Mouse (Mus musculus) CH12.LX (cell line): ENCODE results near the gene Evc2. TPM values are rescaled to one million over a fixed set of nuclear protein-coding genes. Genes with fewer than 3 reads are reported as not detected.
A peak's percentile ranks its signal among the peaks of the same experiment; 100 is the strongest.

Experiments used
- DNase-seq: peaks from one replicate; pipeline ENCODE4 v3.0.0-alpha.2; 2013; ENCODE audit errors: extremely low read depth
- H3K27ac ChIP-seq: 2 replicates; pipeline ENCODE4 v1.5.1; 2012; ENCODE audit warnings: low read depth, mild to moderate bottlenecking, control low read depth, moderate library complexity; ENCODE audit not compliant: insufficient read depth
- H3K27me3 ChIP-seq: replicated peaks from 2 replicates; pipeline ENCODE3; 2012; ENCODE audit warnings: inconsistent platforms
- H3K36me3 ChIP-seq, 2 experiments: replicated peaks in 1 of 2; 2 replicates each; pipeline versions ENCODE3 to v1.6.1; 2012; ENCODE audit warnings: inconsistent platforms in 1 of 2, low read length in 1 of 2, mild to moderate bottlenecking in 1 of 2, mixed read lengths in 1 of 2, moderate library complexity in 1 of 2; ENCODE audit not compliant: control insufficient read depth in 1 of 2, insufficient read depth in 1 of 2
- H3K4me1 ChIP-seq, 2 experiments: 2 replicates each; pipeline ENCODE4 v1.6.1; 2012; ENCODE audit warnings: inconsistent platforms in 1 of 2, moderate library complexity in 1 of 2; ENCODE audit not compliant: insufficient read depth in 2 of 2, control insufficient read depth in 1 of 2
- H3K4me2 ChIP-seq: 2 replicates; pipeline ENCODE4 v1.6.1; 2012; ENCODE audit warnings: low read depth, mild to moderate bottlenecking, control low read depth; ENCODE audit not compliant: poor library complexity, insufficient read depth, severe bottlenecking
- H3K4me3 ChIP-seq, 3 experiments: fragments of 150-350 bp in 1 of 3; sonication (generic) in 1 of 3; replicated peaks in 1 of 3; 2 replicates each; pipeline versions ENCODE3 to v1.5.1; 2011 to 2012; ENCODE audit warnings: low read depth in 2 of 3, low read length in 2 of 3, mild to moderate bottlenecking in 2 of 3, moderate library complexity in 2 of 3, control low read depth in 1 of 3, improper control_type of control experiment in 1 of 3, inconsistent platforms in 1 of 3, mixed read lengths in 1 of 3; ENCODE audit not compliant: poor library complexity in 1 of 3
- H3K79me2 ChIP-seq: replicated peaks from 2 replicates; pipeline ENCODE4 v1.6.1; 2012; ENCODE audit warnings: mild to moderate bottlenecking, moderate library complexity; ENCODE audit not compliant: control insufficient read depth, poor library complexity, insufficient read depth, severe bottlenecking; ENCODE audit errors: extremely low read depth
- H3K9ac ChIP-seq: 2 replicates; pipeline ENCODE4 v1.6.1; 2012; ENCODE audit warnings: low read depth, mild to moderate bottlenecking, control low read depth, moderate library complexity; ENCODE audit not compliant: insufficient read depth
- H3K9me3 ChIP-seq: replicated peaks from 2 replicates; pipeline ENCODE3; 2012; ENCODE audit warnings: low read length, inconsistent platforms, mixed read lengths
- CHD2 ChIP-seq: IDR thresholded peaks from 2 replicates; pipeline ENCODE4 v1.6.1; 2011; ENCODE audit warnings: low read length, improper control_type of control experiment
- CTCF ChIP-seq, 2 experiments: IDR thresholded peaks in 1 of 2; conservative IDR thresholded peaks in 1 of 2; 2 replicates each; pipeline ENCODE4 v1.5.1; 2011 to 2012; ENCODE audit warnings: low read depth in 2 of 2, low read length in 2 of 2, improper control_type of control experiment in 1 of 2, inconsistent platforms in 1 of 2, mild to moderate bottlenecking in 1 of 2, moderate library complexity in 1 of 2
- ETS1 ChIP-seq: conservative IDR thresholded peaks from 2 replicates; pipeline ENCODE4 v1.6.1; 2012; ENCODE audit warnings: low read depth, mild to moderate bottlenecking, inconsistent platforms, low read length, improper control_type of control experiment, moderate library complexity
- GABPA ChIP-seq: IDR thresholded peaks from 2 replicates; pipeline ENCODE4 v1.6.1; 2012; ENCODE audit warnings: low read depth, low read length, improper control_type of control experiment, inconsistent platforms; ENCODE audit not compliant: insufficient replicate concordance
- MAFK ChIP-seq: IDR thresholded peaks from 2 replicates; pipeline ENCODE4 v1.6.1; 2011; ENCODE audit warnings: low read length, improper control_type of control experiment; ENCODE audit not compliant: insufficient replicate concordance
- MAX ChIP-seq: IDR thresholded peaks from 2 replicates; pipeline ENCODE4 v1.6.1; 2011; ENCODE audit warnings: low read length, improper control_type of control experiment
- MAZ ChIP-seq: IDR thresholded peaks from 2 replicates; pipeline ENCODE4 v1.6.1; 2012; ENCODE audit warnings: low read depth, mild to moderate bottlenecking, inconsistent platforms, low read length, improper control_type of control experiment, moderate library complexity
- PAX5 ChIP-seq: IDR thresholded peaks from 2 replicates; pipeline ENCODE4 v1.6.1; 2012; ENCODE audit warnings: low read length, inconsistent platforms, mixed read lengths
- POLR2A ChIP-seq: IDR thresholded peaks from 2 replicates; pipeline ENCODE4 v1.6.1; 2011; ENCODE audit warnings: low read depth, mild to moderate bottlenecking, improper control_type of control experiment, low read length
- TCF12 ChIP-seq: IDR thresholded peaks from 2 replicates; pipeline ENCODE4 v1.6.1; 2014; ENCODE audit warnings: low read depth, mild to moderate bottlenecking, inconsistent platforms, low read length, improper control_type of control experiment
- ZNF384 ChIP-seq: IDR thresholded peaks from 2 replicates; pipeline ENCODE4 v1.6.1; 2012; ENCODE audit warnings: low read depth, low read length, improper control_type of control experiment, inconsistent platforms
- dilution Hi-C: fragments of 300-500 bp; cut with MboI; formaldehyde crosslinking; loops from 2 replicates; pipeline ENCODE4 v1.14.3; 2020; ENCODE audit warnings: low sequenced_read_pairs; ENCODE audit not compliant: extremely low pct_unique_long_range_greater_than_20kb, extremely low pct_ligation_motif_present
- in situ Hi-C: fragments of 300-500 bp; cut with MboI; formaldehyde crosslinking; loops from 3 replicates; pipeline ENCODE4 v1.14.3; 2019; ENCODE audit warnings: low sequenced_read_pairs, low pct_ligation_motif_present, low pct_unique_long_range_greater_than_20kb, mixed read lengths
- polyA plus RNA-seq: library from polyadenylated mRNA; unstranded; fragments of >175 nt; gene quantifications from 2 replicates; pipeline ENCODE4 v1.2.1, GENCODE M21; 2012; ENCODE audit warnings: low read depth; ENCODE audit not compliant: insufficient read length
- total RNA-seq, 2 experiments: library from RNA; depleted of rRNA; stranded (reverse); fragments of 300-350 nt in 1 of 2; fragments of >200 nt in 1 of 2; gene quantifications; 2 replicates each; pipeline ENCODE4 v1.2.3; 2012 to 2014

The Evc2 gene
- total and polyA plus RNA-seq, 3 experiments, result 0.04 TPM; not detected in 2

GRCm38 (mm10) chr5:37469031-37469430 is 130.7 kb downstream of the Evc2 start:
- Histone ChIP-seq H3K4me1 (0 out of 4 replicates have a peak, but pooled peaks cover 0 to 3% of the 10 kb centered on the region in 2 experiments), H3K79me2 (no peaks in the 10 kb centered on the region), H3K36me3 (no peaks in the 10 kb centered on the region), H3K4me3 (no peak overlapping the region), H3K9me3 (no peaks in the 10 kb centered on the region), H3K4me2 (no peak overlapping the region), H3K9ac (no peak overlapping the region), H3K27me3 (peaks cover 30% of the 10 kb centered on the region), H3K27ac (no peak overlapping the region)
- DNase-seq, result peak; percentile 39
- in situ Hi-C loops (no loop called here), dilution Hi-C loops (no loop called here)
- TF ChIP-seq MAX, result no peak
- no peak for TF ChIP-seq MAZ
- 0 out of 2 replicates have a peak, but pooled peaks have one; percentile 18 for TF ChIP-seq TCF12
- peak; percentile 61; the same call in 1 of the 2 replicates for TF ChIP-seq ETS1

GRCm38 (mm10) chr5:37471584-37471983 is 133.3 kb downstream of the Evc2 start:
- no peaks in the 10 kb centered on the region for H3K79me2 ChIP-seq
- dilution Hi-C loops (no loop called here), in situ Hi-C loops (no loop called here)
- no peak for TF ChIP-seq POLR2A
- no peak for TF ChIP-seq CHD2
- TF ChIP-seq MAFK, result no peak
- TF ChIP-seq ZNF384, result no peak
- no peak for TF ChIP-seq CTCF (conservative IDR thresholded peaks at IDR 0.05 in 1 of 2, IDR thresholded peaks at IDR 0.05 in 1 of 2; ENCODE audit: low read depth in 2 of 2, low read length in 2 of 2)
- no peak for TF ChIP-seq GABPA
- no peak for TF ChIP-seq PAX5
- 0 out of 4 replicates have a peak, but pooled peaks cover 0 to 3% of the 10 kb centered on the region in 2 experiments for H3K4me1 ChIP-seq
- H3K4me2 ChIP-seq, result no peak overlapping the region
- no peak overlapping the region for H3K27ac ChIP-seq
- H3K4me3 ChIP-seq, result no peak overlapping the region
- H3K27me3 ChIP-seq, result peaks cover 31% of the 10 kb centered on the region
- H3K9me3 ChIP-seq, result peaks cover 1% of the 10 kb centered on the region
- no peak for DNase-seq
- H3K36me3 ChIP-seq, result no peaks in the 10 kb centered on the region
- no peak overlapping the region for H3K9ac ChIP-seq

- Histone ChIP-seq H3K9ac (no peak overlapping the region), H3K4me3 (no peak overlapping the region), H3K4me1 (0 out of 4 replicates have a peak, but pooled peaks cover 0 to 3% of the 10 kb centered on the region in 2 experiments), H3K4me2 (no peak overlapping the region), H3K36me3 (no peaks in the 10 kb centered on the region), H3K27ac (no peak overlapping the region), H3K79me2 (no peaks in the 10 kb centered on the region), H3K27me3 (peaks cover 30% of the 10 kb centered on the region), H3K9me3 (peaks cover 1% of the 10 kb centered on the region)
- TF ChIP-seq ZNF384 (no peak), MAZ (no peak), GABPA (no peak)
- in situ Hi-C loops (no loop called here), dilution Hi-C loops (no loop called here)
- DNase-seq, result no peak
These were observed 133.8 kb downstream of the Evc2 start for GRCm38 (mm10) chr5:37472025-37472608.

Other genes with a start within 250 kb of the Evc2 start
- gene Crmp1, start 96.6 kb upstream of the Evc2 start, total RNA-seq (2012; rRNA removed), result 9.1 and 10.5 TPM in 2 replicates
- 3.3 TPM in 2 replicates for gene Crmp1, start 96.6 kb upstream of the Evc2 start, total RNA-seq (2014; rRNA removed)
- gene Crmp1, start 96.6 kb upstream of the Evc2 start, polyA plus RNA-seq, result 19.6 and 20.1 TPM in 2 replicates
- gene Evc, start 1.6 kb upstream of the Evc2 start, total RNA-seq (2012; rRNA removed), result 0.17 TPM in 2 replicates
- 0.39 and 0.91 TPM in 2 replicates for gene Evc, start 1.6 kb upstream of the Evc2 start, total RNA-seq (2014; rRNA removed)
- gene Evc, start 1.6 kb upstream of the Evc2 start, polyA plus RNA-seq, result 0.49 and 0.73 TPM in 2 replicates